Mouse (Mus musculus) frontal cortex, postnatal 36 days (tissue): ENCODE measurements around the gene Calhm1.
"Not testable (repeated sequence)": the region's sequence is repeated elsewhere in the genome, so short reads cannot be mapped to it uniquely, and the experiment has no call there.

ENCODE experiments used
- DNase-seq, 2 experiments: peaks; one replicate each; pipeline ENCODE4 v3.0.0; 2022; ENCODE audit warnings: low spot score in 2 of 2

Gene Calhm1

DNA sequence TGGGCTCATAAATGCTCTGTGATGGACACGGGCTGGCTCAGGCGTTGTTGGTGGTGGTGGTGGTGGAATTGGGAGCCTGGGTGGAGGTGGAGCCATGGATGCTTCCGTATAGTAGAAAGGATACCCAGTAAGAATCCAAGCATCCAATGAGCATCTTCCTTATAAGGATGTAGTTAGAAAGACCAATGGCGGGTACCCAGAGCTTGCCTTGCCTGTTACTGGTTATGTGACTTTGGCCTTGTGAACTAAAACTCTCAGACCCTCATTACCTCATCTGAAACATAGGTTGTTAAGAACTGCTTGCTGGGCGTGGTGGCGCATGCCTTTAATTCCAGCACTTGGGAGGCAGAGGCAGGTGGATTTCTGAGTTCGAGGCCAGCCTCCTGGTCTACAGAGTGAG, 9.7 kb upstream of the Calhm1 start:
- DNase-seq = no peak

DNA sequence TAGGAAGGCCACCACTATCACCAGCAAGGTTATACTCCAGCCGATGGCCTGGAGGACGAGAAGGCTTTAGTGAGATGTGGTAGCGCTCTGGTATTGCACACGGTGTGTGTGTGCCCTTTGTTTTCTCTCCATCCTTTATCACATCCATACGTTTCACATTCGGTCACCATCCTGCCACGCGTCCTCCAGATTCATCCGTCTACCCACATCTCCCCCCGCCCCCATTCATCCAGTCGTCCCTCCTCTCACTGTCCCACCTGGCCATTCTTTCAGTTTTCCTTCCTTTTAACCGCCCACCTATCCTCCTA, 8.0 kb upstream of the Calhm1 start:
- DNase-seq = no peak

- peak in 1 of 2 experiments; percentile 33 for DNase-seq
Measured at GRCm38 (mm10) chr19:47151332-47152061, 7.4 kb upstream of the Calhm1 start.

DNA sequence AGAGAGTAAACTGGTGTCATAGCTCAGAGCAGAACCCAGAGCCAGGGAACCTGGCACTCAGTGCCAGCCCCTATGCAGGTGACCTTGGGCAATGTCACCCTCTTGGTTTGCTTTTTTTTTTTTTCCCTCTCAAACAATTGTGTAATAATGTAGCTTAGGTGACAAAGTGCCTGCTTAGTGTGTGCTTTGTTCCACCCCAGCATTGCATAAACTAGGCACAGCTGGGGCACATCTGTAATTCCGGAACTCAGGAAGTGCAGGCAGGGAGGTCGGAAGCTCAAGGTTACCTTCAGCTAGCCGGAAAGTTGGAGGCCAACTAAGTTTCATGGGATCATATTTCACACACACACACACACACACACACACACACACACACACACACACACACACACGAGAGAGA, 5.8 kb upstream of the Calhm1 start:
- no peak for DNase-seq

GRCm38 (mm10) chr19:47148267-47148847, 4.3 kb upstream of the Calhm1 start:
- no peak for DNase-seq

DNA sequence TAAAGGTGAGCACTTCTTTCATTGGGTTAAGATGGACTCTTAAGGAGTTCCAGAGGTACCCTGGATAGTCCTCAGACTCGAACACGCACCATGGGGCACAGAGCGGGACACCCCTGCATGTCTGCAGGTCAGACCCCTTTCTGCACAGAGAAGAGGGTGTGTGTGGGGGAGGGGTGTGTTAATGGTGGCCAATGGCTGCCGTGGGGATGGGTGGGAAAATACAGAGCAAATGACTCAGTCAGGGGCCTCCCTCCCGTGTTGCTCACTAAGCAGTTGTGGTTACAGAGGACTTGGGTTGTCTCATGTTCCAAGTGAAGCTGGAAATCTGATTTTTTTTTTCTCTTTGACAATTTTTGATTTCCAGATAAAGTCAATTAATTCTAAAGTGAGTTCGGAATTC, 1.6 kb downstream of the Calhm1 start:
- DNase-seq = no peak

DNA sequence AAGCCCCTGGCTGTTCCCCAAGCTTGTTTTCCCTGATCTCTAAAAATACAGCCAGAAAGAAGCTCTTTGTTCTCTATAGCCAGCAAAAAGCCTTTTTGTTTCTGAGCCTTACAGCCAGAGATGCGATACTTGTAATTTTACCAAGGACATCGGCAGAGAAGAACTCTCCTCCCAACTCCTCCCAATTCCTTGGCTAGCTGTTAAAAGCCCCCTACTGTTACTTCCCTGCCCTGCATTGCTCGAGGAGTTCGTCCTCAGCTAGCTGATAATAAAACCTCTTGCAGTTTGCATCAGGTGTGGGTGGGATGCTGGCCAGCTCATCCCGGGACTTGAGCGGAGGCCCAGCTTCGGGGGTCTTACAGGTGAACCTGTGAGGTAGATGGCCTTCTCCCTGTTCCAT, 4.4 kb downstream of the Calhm1 start:
- DNase-seq = not testable (repeated sequence)

GRCm38 (mm10) chr19:47137771-47138421, 6.2 kb downstream of the Calhm1 start, which contains the start of gene Calhm2:
Gene Calhm2, minus strand, starts transcription at chr19:47138294.
- peak; percentile 70 to 73 for DNase-seq

GRCm38 (mm10) chr19:47137051-47137581, 6.9 kb downstream of the Calhm1 start:
- DNase-seq = peak; percentile 49 to 56

GRCm38 (mm10) chr19:47136170-47136569, 7.9 kb downstream of the Calhm1 start:
- no peak for DNase-seq

GRCm38 (mm10) chr19:47135568-47135967, 8.5 kb downstream of the Calhm1 start:
- no peak for DNase-seq

GRCm38 (mm10) chr19:47133161-47133560, 10.9 kb downstream of the Calhm1 start:
- DNase-seq = peak; percentile 38

DNA sequence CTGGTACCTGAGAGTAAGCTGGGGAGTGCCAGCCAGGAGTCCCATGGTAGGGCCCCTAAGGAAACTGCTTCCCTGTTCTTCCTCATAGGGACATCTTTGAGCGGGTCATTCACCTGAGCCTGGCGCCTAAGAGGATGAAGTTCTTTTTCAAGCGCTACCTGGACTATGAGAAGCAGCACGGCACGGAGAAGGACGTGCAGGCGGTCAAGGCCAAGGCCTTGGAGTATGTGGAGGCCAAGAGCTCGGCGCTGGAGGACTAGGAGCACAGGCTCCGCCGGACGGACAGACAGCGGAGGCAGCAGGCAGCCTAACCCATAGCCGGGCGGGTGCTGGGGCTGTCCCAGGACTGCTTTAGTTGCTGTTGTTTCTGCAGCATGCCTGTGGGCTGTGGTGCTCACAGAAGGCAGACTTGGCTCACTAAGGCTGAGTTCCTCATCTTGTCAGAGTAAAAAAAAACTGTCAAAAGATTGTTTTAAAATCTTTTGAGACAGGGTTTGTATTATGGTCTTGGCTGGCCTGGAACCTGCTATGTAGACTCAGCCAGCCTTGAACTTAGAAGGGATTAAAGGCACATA, 13.4 kb downstream of the Calhm1 start:
- DNase-seq = no peak

DNA sequence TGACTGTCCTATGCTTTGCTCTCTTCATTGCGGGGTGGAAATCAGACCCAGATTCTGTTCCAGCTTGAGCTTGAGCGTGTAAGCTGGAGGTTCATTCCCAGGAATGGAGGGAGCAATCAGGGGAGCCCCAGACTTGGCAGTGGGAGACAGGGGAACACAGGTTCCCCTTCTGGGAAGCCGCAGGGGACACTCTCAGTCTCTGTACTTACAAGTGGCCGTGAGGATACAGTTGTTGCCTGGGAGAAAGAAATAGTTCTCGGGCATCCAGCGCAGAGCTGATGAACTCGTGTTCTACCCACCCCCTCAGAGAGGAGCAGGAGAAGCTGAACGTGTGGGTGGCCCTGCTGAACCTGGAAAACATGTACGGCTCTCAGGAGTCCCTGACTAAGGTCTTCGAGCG, 15.2 kb downstream of the Calhm1 start:
- DNase-seq = no peak

GRCm38 (mm10) chr19:47128164-47128563, 15.9 kb downstream of the Calhm1 start:
- peak; percentile 21 to 26 for DNase-seq

GRCm38 (mm10) chr19:47122802-47123201, 21.3 kb downstream of the Calhm1 start:
- no peak for DNase-seq

GRCm38 (mm10) chr19:47121054-47121453, 23.0 kb downstream of the Calhm1 start:
- no peak for DNase-seq

DNA sequence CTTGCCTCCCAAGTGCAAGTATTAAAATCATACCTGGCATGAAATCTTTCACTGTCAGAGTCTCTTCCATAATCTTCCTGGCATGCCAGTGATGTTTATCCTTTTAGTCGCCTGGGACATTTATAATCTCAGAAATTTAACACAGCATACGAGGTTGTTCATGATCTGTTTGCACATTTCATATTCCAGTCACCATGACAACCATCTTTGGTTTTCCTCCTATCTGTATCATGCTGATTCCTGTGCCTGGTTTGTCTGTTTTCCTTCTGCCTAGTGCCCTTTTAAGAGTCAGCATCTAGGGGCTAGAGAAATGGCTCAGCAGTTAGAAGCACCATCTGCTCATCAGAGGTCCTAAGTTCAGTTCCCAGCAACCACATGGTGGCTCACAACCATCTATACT, 25.4 kb downstream of the Calhm1 start:
- DNase-seq = no peak

DNA sequence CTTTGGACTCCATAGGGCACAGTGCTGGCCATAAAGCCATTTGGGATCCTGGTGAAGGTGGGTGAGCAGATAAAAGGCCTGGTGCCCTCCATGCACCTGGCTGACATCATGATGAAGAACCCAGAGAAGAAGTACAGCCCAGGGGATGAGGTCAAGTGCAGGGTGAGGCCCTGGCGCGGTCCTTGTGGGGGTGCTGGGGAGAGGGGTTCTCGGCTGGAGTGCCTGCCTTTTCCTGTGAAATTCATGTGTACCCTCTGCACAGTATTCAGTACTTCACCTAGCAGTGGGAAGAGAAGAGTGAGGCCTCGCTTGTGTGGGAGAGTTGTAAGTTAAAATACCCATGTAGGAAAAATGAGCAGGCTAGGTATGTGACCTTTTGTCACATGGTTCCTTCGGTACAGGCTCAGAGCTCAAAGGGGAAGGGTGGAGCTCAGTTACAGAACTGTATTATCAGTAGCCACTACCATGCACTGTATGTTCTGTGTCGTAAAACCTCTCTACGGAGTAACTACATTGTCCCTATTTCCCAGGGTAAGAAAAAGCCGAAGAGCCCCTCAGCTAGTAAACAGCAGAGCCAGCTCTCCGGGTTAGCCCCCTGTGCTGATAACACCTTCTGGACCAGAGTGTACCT, 39.3 kb downstream of the Calhm1 start:
- no peak for DNase-seq

GRCm38 (mm10) chr19:47101080-47101479, 43.0 kb downstream of the Calhm1 start:
- no peak for DNase-seq
